Comparison of ENCODE assay signal across 8 mouse cellular contexts in the genomic region with DNA sequence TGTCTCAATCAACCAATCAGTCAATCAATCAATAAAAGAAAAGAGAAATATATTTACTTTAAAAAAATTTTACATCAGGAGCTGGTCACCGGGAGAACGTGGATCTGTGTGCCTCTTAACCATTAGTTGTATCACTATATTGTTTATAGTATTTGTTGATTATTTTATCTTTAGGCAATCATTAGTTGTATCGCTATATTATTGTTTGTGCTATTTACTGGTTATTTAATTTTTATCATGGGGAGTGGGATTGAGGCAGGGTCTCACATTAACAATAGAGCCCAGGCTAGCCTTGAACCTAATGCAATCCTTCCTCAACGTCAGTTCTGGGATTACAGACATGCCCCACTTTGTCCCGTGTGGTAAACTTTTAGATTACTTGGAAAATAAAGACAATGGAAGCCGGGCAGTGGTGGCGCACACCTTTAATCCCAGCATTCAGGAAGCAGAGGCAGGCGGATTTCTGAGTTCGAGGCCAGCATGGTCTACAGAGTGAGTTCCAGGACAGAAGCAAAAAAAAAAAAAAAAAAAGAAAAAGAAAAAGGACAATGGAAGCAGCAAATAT. TPM values are rescaled to one million over a fixed set of nuclear protein-coding genes. Genes with fewer than 3 reads are reported as not detected.
A peak's percentile ranks its signal among the peaks of the same experiment; 100 is the strongest.
DNase-seq lines count a peak whose midpoint lies in the region; ATAC-seq and TF ChIP-seq lines count a peak whose summit lies in the region.

No protein-coding gene starts in this region.

- no peak for DNase-seq in CH12.LX (ENCODE audit: extremely low read depth)
- no peak for DNase-seq in forebrain, postnatal 0 days
- no peak for DNase-seq in right cerebral cortex, postnatal 36 days (ENCODE audit: low spot score in 2 of 2)
- DNase-seq in urinary bladder, postnatal 14 days (ENCODE audit: low spot score): no peak
- DNase-seq in cerebellum, adult 8-10 months: no peak

- ATAC-seq in erythroblast, adult 5-6 weeks (replicated peaks; ENCODE audit: low FRiP score, poor library complexity, severe bottlenecking): no peak
- no peak for ATAC-seq in forebrain, postnatal 0 days
- ATAC-seq in liver, embryonic 15.5 days (ENCODE audit: insufficient read depth): no peak

- peaks cover 30% of the 10 kb centered on the region for H3K4me1 ChIP-seq in erythroblast, embryonic 14.5 days (ENCODE audit: control insufficient read depth)
- peaks cover 3 to 33% of the 10 kb centered on the region in 2 experiments for H3K4me1 ChIP-seq in CH12.LX (ENCODE audit: control insufficient read depth in 1 of 2, insufficient read depth in 2 of 2)
- peaks cover 3% of the 10 kb centered on the region; the same call in 1 of the 2 replicates for H3K4me1 ChIP-seq in forebrain, postnatal 0 days (ENCODE audit: insufficient read depth)
- H3K4me1 ChIP-seq in liver, embryonic 15.5 days (replicated peaks): peaks cover 31% of the 10 kb centered on the region

- peak overlapping the region; percentile 99 for H3K9ac ChIP-seq in CH12.LX (ENCODE audit: insufficient read depth, low read depth)
- peak overlapping the region; percentile 46 for H3K9ac ChIP-seq in forebrain, postnatal 0 days
- H3K9ac ChIP-seq in liver, embryonic 15.5 days: peak overlapping the region; percentile 54

- peaks cover 12% of the 10 kb centered on the region for H3K27me3 ChIP-seq in erythroblast, embryonic 14.5 days (ENCODE audit: control insufficient read depth)
- no peaks in the 10 kb centered on the region for H3K27me3 ChIP-seq in CH12.LX (replicated peaks)
- H3K27me3 ChIP-seq in forebrain, postnatal 0 days (ENCODE audit: insufficient read depth, low read length): no peaks in the 10 kb centered on the region
- peaks cover 6% of the 10 kb centered on the region; the same call in 1 of the 2 replicates for H3K27me3 ChIP-seq in liver, embryonic 15.5 days

- dilution Hi-C loops in CH12.LX (cut with MboI; ENCODE audit: extremely low pct_ligation_motif_present, extremely low pct_unique_long_range_greater_than_20kb, low sequenced_read_pairs): no loop called here

- no peaks in the 10 kb centered on the region; the same call in 1 of the 2 replicates for H3K9me3 ChIP-seq in erythroblast, embryonic 14.5 days (ENCODE audit: control insufficient read depth, low read length)
- H3K9me3 ChIP-seq in CH12.LX (replicated peaks; ENCODE audit: low read length): no peaks in the 10 kb centered on the region
- H3K9me3 ChIP-seq in forebrain, postnatal 0 days (ENCODE audit: low read length): no peaks in the 10 kb centered on the region
- H3K9me3 ChIP-seq in liver, embryonic 15.5 days (replicated peaks): no peaks in the 10 kb centered on the region

- in situ Hi-C loops in CH12.LX (cut with MboI; ENCODE audit: low pct_ligation_motif_present, low pct_unique_long_range_greater_than_20kb, low sequenced_read_pairs): no loop called here

- TF ChIP-seq POLR2A in CH12.LX (IDR thresholded peaks at IDR 0.05; ENCODE audit: low read depth, low read length): no peak

- no peak for TF ChIP-seq CTCF in CH12.LX (conservative IDR thresholded peaks at IDR 0.05 in 1 of 2, IDR thresholded peaks at IDR 0.05 in 1 of 2; ENCODE audit: low read depth in 2 of 2, low read length in 2 of 2)
- no peak for TF ChIP-seq CTCF in forebrain, postnatal 0 days (IDR thresholded peaks at IDR 0.05; ENCODE audit: low read depth)

- H3K4me3 ChIP-seq in erythroblast, embryonic 14.5 days (replicated peaks): peak overlapping the region; percentile 79
- peak overlapping the region; percentile 56 to 74 (median 63) for H3K4me3 ChIP-seq in CH12.LX (replicated peaks in 1 of 3; ENCODE audit: low read depth in 2 of 3, low read length in 2 of 3, poor library complexity in 1 of 3)
- H3K4me3 ChIP-seq in forebrain, postnatal 0 days (ENCODE audit: low read depth, low read length): peak overlapping the region; percentile 29
- peak overlapping the region; percentile 98 for H3K4me3 ChIP-seq in liver, embryonic 15.5 days (replicated peaks)

- H3K79me2 ChIP-seq in CH12.LX (replicated peaks; ENCODE audit: control insufficient read depth, extremely low read depth, insufficient read depth, poor library complexity, severe bottlenecking): peaks cover 42% of the 10 kb centered on the region

- TF ChIP-seq EP300 in CH12.LX (IDR thresholded peaks at IDR 0.05; ENCODE audit: low read length): no peak

- peaks cover 40% of the 10 kb centered on the region for H3K36me3 ChIP-seq in erythroblast, embryonic 14.5 days (ENCODE audit: control insufficient read depth)
- H3K36me3 ChIP-seq in CH12.LX (replicated peaks in 1 of 2; ENCODE audit: control insufficient read depth in 1 of 2, insufficient read depth in 1 of 2, low read length in 1 of 2): peaks cover 19 to 24% of the 10 kb centered on the region in 2 experiments
- H3K36me3 ChIP-seq in forebrain, postnatal 0 days (ENCODE audit: insufficient read depth): peaks cover 11% of the 10 kb centered on the region; the same call in 1 of the 2 replicates
- peaks cover 24% of the 10 kb centered on the region for H3K36me3 ChIP-seq in liver, embryonic 15.5 days (replicated peaks)

- peak overlapping the region; percentile 96 for H3K4me2 ChIP-seq in CH12.LX (ENCODE audit: insufficient read depth, low read depth, poor library complexity, severe bottlenecking)
- peak overlapping the region; percentile 46 for H3K4me2 ChIP-seq in forebrain, postnatal 0 days (ENCODE audit: low read depth)
- peak overlapping the region; percentile 86 for H3K4me2 ChIP-seq in liver, embryonic 15.5 days

- 83% methylated on average over 9 of the region's 9 CpGs for WGBS in forebrain, postnatal 0 days
- 74% methylated on average over 9 of the region's 9 CpGs for whole genome bisulfite sequencing in liver, embryonic 15.5 days (ENCODE audit: insufficient replicate concordance)

- no peak for TF ChIP-seq RAD21 in CH12.LX (IDR thresholded peaks at IDR 0.05; ENCODE audit: low read depth, low read length)

- no peak overlapping the region for H3K27ac ChIP-seq in CH12.LX (ENCODE audit: insufficient read depth, low read depth)
- H3K27ac ChIP-seq in forebrain, postnatal 0 days (ENCODE audit: low read depth, low read length): peak overlapping the region; percentile 86
- H3K27ac ChIP-seq in liver, embryonic 15.5 days (replicated peaks): peak overlapping the region; percentile 83

TF ChIP-seq in CH12.LX, 34 proteins besides CTCF, POLR2A, EP300 and RAD21:
- TF ChIP-seq GABPA (IDR thresholded peaks at IDR 0.05; ENCODE audit: insufficient replicate concordance, low read depth, low read length) (no peak), CHD1 (IDR thresholded peaks at IDR 0.05; ENCODE audit: low read depth, low read length) (peak; percentile 91; the same call in 1 of the 2 replicates), ETS1 (conservative IDR thresholded peaks at IDR 0.05; ENCODE audit: low read depth, low read length) (0 out of 2 replicates have a peak, but pooled peaks have one; percentile 1)

RNA-seq across cellular contexts. Expression of gene Kpna2, which starts 0.7 kb away (rescaled TPM):
- 0.83 and 1.5 TPM in 2 replicates for polyA plus RNA-seq in erythroblast, embryonic 14.5 days (2012)
- total RNA-seq in erythroblast, adult 5-6 weeks (2015; ENCODE audit: low replicate concordance): 125 and 127 TPM in 2 replicates
- total RNA-seq in erythroblast, adult 5-6 weeks (2017; ENCODE audit: low replicate concordance): 63.3 and 88.5 TPM in 2 replicates
- 327 and 495 TPM in 2 replicates for total RNA-seq in CH12.LX (2012; rRNA removed)
- 734 and 759 TPM in 2 replicates for total RNA-seq in CH12.LX (2014; rRNA removed)
- polyA plus RNA-seq in CH12.LX (2012; ENCODE audit: insufficient read length, low read depth): 536 and 582 TPM in 2 replicates
- total RNA-seq in forebrain, postnatal 0 days (2014; rRNA removed): 75.5 and 83.5 TPM in 2 replicates
- 100 and 102 TPM in 2 replicates for polyA plus RNA-seq in forebrain, postnatal 0 days (2015; fragmentation: Nextera tagmentation; extraction: Ambion mirVana)
- 246 and 250 TPM in 2 replicates for polyA plus RNA-seq in liver, embryonic 15.5 days (2015; fragmentation: Nextera tagmentation; extraction: Ambion mirVana)

RNA-seq across cellular contexts. Expression of gene 1810010H24Rik, which starts 25.4 kb away (rescaled TPM):
- not detected in 2 replicates for polyA plus RNA-seq in erythroblast, embryonic 14.5 days (2012)
- 1.3 TPM in 1 of 2 replicates, not detected in the other for total RNA-seq in erythroblast, adult 5-6 weeks (2015; ENCODE audit: low replicate concordance)
- total RNA-seq in erythroblast, adult 5-6 weeks (2017; ENCODE audit: low replicate concordance): not detected in 2 replicates
- total RNA-seq in CH12.LX (2012; rRNA removed) (0.29 and 1.1 TPM in 2 replicates), CH12.LX (2014; rRNA removed) (0.82 and 1.7 TPM in 2 replicates)
- polyA plus RNA-seq in CH12.LX (2012; ENCODE audit: insufficient read length, low read depth): 0.53 and 0.83 TPM in 2 replicates
- total RNA-seq in forebrain, postnatal 0 days (2014; rRNA removed): 8.7 and 9.7 TPM in 2 replicates
- 9.5 and 10.0 TPM in 2 replicates for polyA plus RNA-seq in forebrain, postnatal 0 days (2015; fragmentation: Nextera tagmentation; extraction: Ambion mirVana)
- 4.5 and 5.6 TPM in 2 replicates for polyA plus RNA-seq in liver, embryonic 15.5 days (2015; fragmentation: Nextera tagmentation; extraction: Ambion mirVana)

Comparison
In these comparisons a context has a peak if more than half of its experiments do, and no peak if none do; other contexts are left out.
1. H3K4me3 ChIP-seq: peak in every context shown above with its lines; median percentile 98 in liver, embryonic 15.5 days; 79 in erythroblast, embryonic 14.5 days; 63 in CH12.LX; 29 in forebrain, postnatal 0 days.
2. H3K4me2 ChIP-seq: peak in every context shown above with its lines; median percentile 96 in CH12.LX; 86 in liver, embryonic 15.5 days; 46 in forebrain, postnatal 0 days.
3. H3K9ac ChIP-seq: peak in every context shown above with its lines; median percentile 99 in CH12.LX; 54 in liver, embryonic 15.5 days; 46 in forebrain, postnatal 0 days.
4. RNA of gene Kpna2, which starts 0.7 kb away (polyA plus RNA-seq): 536 to 582 TPM in CH12.LX, 246 to 250 TPM in liver, embryonic 15.5 days and 100 to 102 TPM in forebrain, postnatal 0 days; 0.83 to 1.5 TPM in erythroblast, embryonic 14.5 days; every median in the first group is over 10 times any median in the second.